Mouse (Mus musculus): ENCODE results near the gene Lrrc58. TPM values are rescaled to one million over a fixed set of nuclear protein-coding genes. Genes with fewer than 3 reads are reported as not detected.

Gene Lrrc58
- polyA plus RNA-seq, 1 experiment from 2014 or later, result 56.8 TPM

DNA sequence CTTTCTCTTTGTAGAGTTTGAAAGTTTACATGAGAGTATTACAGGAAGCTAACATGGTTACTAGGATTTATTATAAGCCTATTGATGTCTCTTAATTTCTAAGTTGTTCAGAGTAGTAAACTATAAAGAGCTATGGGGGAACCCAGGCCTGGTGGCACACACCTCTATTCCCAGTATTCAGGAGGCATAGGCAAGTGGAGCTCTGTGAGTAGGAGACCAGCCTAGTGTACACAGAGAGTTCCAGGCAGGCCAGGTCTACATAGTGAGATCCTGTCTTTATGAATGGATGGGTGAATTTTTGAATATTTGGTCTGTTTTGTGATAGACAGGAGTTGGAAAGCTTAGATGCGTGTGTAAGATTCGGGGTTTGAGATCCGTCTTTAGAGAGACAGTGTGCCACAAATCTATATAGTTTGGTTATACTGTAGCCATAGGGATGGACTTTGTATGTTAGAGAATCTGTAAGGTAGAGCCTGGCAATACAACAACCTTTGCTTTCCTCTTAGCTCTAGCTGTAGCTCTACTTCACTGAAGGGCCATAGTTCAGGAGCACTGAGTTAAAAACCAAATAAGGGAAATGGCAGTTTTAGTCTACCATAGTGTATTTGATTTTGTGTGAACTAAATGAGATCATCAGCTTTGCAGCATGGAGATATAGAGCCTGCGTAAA lies 11.7 kb downstream of the Lrrc58 start:
- no peaks in the 10 kb centered on the region for H3K4me1 ChIP-seq (replicated peaks; ENCODE audit: control insufficient read depth, insufficient read depth, low read length)
- no peak overlapping the region for H3K4me3 ChIP-seq (ENCODE audit: low read length)
- no peak overlapping the region for H3K27ac ChIP-seq (ENCODE audit: low read length)
- peaks cover 43% of the 10 kb centered on the region for H3K36me3 ChIP-seq (ENCODE audit: control insufficient read depth, insufficient read depth, low read length)
- 91% methylated on average over 4 of the region's 4 CpGs for WGBS
- no peak overlapping the region for H3K4me2 ChIP-seq (ENCODE audit: low read depth, low read length)
- no peaks in the 10 kb centered on the region for H3K27me3 ChIP-seq (ENCODE audit: control insufficient read depth, insufficient read depth, low read depth, low read length)
- no peak for ATAC-seq (ENCODE audit: low read depth)
- no peak overlapping the region for H3K9ac ChIP-seq (ENCODE audit: low read length)
- H3K9me3 ChIP-seq (ENCODE audit: control insufficient read depth, low read length), result no peaks in the 10 kb centered on the region

DNA sequence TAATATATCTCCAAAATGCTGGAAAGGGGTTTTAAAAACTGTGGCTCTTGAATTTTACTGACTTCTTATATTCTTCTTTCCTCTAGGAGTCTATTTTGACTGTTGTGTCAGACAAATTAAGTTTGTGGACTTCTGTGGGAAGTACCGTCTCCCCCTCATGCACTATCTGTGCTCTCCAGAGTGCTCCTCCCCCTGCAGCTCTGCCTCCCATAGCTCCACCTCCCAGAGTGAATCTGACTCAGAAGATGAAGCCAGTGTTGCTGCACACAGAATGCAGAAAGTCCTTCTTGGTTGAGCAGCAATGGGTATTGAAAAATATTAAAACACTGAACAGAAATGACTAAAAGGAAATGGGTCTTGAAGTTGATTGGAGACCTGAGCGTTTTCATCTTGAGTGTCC lies 13.0 kb downstream of the Lrrc58 start:
- Histone ChIP-seq H3K4me1 (replicated peaks; ENCODE audit: control insufficient read depth, insufficient read depth, low read length) (no peaks in the 10 kb centered on the region), H3K9me3 (ENCODE audit: control insufficient read depth, low read length) (no peaks in the 10 kb centered on the region), H3K27ac (ENCODE audit: low read length) (no peak overlapping the region), H3K36me3 (ENCODE audit: control insufficient read depth, insufficient read depth, low read length) (peaks cover 43% of the 10 kb centered on the region), H3K9ac (ENCODE audit: low read length) (no peak overlapping the region), H3K27me3 (ENCODE audit: control insufficient read depth, insufficient read depth, low read depth, low read length) (no peaks in the 10 kb centered on the region), H3K4me3 (ENCODE audit: low read length) (no peak overlapping the region), H3K4me2 (ENCODE audit: low read depth, low read length) (no peak overlapping the region)
- WGBS, result 69% methylated on average over 2 of the region's 2 CpGs
- ATAC-seq (ENCODE audit: low read depth), result no peak

DNA sequence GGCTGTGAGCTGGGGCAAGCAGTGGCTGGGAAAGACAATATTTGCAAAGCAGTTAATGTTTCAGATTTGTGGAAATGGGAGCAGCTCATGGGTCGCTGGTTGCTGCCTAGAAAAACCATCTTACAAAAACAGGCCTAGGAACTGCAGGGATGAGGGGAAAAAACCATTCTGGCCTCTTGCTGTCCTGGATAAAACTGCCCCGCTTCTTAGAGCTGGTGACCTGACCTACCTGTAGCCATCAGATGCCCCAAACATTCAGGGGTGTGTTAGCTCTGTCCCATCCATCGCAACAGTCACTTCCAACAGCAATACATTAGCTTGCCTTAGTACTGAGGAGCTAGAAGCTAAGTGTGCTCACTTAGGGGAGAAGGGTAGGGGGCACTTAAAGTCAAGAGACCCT lies 20.8 kb downstream of the Lrrc58 start:
- 0 out of 2 replicates have a peak, but pooled peaks cover 4% of the 10 kb centered on the region for H3K4me1 ChIP-seq (replicated peaks; ENCODE audit: control insufficient read depth, insufficient read depth, low read length)
- H3K27me3 ChIP-seq (ENCODE audit: control insufficient read depth, insufficient read depth, low read depth, low read length), result no peaks in the 10 kb centered on the region
- H3K4me2 ChIP-seq (ENCODE audit: low read depth, low read length), result no peak overlapping the region
- H3K9ac ChIP-seq (ENCODE audit: low read length), result no peak overlapping the region
- H3K27ac ChIP-seq (ENCODE audit: low read length), result no peak overlapping the region
- 87% methylated on average over 3 of the region's 3 CpGs for WGBS
- no peaks in the 10 kb centered on the region for H3K9me3 ChIP-seq (ENCODE audit: control insufficient read depth, low read length)
- no peak for ATAC-seq (ENCODE audit: low read depth)
- peaks cover 3% of the 10 kb centered on the region; the same call in 1 of the 2 replicates for H3K36me3 ChIP-seq (ENCODE audit: control insufficient read depth, insufficient read depth, low read length)
- H3K4me3 ChIP-seq (ENCODE audit: low read length), result no peak overlapping the region

DNA sequence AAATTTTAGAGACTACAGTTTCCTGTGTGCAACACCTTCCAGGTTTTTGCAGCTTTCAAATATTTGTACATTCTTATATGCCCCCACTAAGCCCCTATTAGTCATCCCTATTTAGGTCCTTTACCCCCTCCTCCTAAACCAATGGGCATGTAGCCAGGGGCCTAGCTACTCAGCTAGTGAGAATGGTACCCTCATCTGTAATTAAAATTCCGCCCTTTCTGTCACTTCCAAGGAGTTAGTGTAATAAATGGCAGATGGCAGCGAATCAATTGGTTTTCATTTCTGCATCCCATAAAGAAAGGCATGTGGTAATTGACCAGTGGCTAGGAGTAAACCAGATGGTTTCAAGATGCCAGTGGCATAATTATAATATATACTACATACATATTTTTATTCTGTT lies 24.5 kb downstream of the Lrrc58 start:
- WGBS, result 83% methylated on average over 2 of the region's 2 CpGs
- no peak overlapping the region for H3K9ac ChIP-seq (ENCODE audit: low read length)
- H3K4me1 ChIP-seq (replicated peaks; ENCODE audit: control insufficient read depth, insufficient read depth, low read length), result 0 out of 2 replicates have a peak, but pooled peaks cover 4% of the 10 kb centered on the region
- H3K9me3 ChIP-seq (ENCODE audit: control insufficient read depth, low read length), result no peaks in the 10 kb centered on the region
- H3K27ac ChIP-seq (ENCODE audit: low read length), result no peak overlapping the region
- H3K36me3 ChIP-seq (ENCODE audit: control insufficient read depth, insufficient read depth, low read length), result no peaks in the 10 kb centered on the region
- ATAC-seq (ENCODE audit: low read depth), result no peak
- no peak overlapping the region for H3K4me3 ChIP-seq (ENCODE audit: low read length)
- no peak overlapping the region for H3K4me2 ChIP-seq (ENCODE audit: low read depth, low read length)
- H3K27me3 ChIP-seq (ENCODE audit: control insufficient read depth, insufficient read depth, low read depth, low read length), result no peaks in the 10 kb centered on the region

DNA sequence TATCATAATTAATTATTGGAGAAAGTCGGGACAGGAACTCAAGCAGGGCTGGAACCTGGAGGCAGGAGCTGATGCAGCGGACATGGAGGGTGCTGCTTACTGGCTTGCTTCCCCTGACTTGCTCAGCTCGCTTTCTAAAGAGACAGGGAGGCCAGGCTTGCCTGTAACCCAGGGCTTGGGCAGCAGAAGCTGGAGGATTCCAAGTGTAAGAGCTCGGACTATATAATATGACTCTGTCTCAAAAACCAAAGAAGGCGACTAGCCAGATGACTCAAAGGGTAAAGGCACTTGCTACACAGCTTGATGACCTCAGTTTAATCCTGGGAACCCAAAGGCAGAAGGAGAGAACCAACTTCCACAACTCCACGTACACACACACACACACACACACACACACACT lies 25.2 kb downstream of the Lrrc58 start:
- 0 out of 2 replicates have a peak, but pooled peaks cover 4% of the 10 kb centered on the region for H3K4me1 ChIP-seq (replicated peaks; ENCODE audit: control insufficient read depth, insufficient read depth, low read length)
- no peak overlapping the region for H3K9ac ChIP-seq (ENCODE audit: low read length)
- H3K27ac ChIP-seq (ENCODE audit: low read length), result peak overlapping the region; percentile 17; the same call in 1 of the 2 replicates
- WGBS, result 48% methylated on average over 6 of the region's 6 CpGs
- H3K36me3 ChIP-seq (ENCODE audit: control insufficient read depth, insufficient read depth, low read length), result no peaks in the 10 kb centered on the region
- no peaks in the 10 kb centered on the region for H3K9me3 ChIP-seq (ENCODE audit: control insufficient read depth, low read length)
- H3K4me2 ChIP-seq (ENCODE audit: low read depth, low read length), result no peak overlapping the region
- no peak for ATAC-seq (ENCODE audit: low read depth)
- H3K27me3 ChIP-seq (ENCODE audit: control insufficient read depth, insufficient read depth, low read depth, low read length), result no peaks in the 10 kb centered on the region
- no peak overlapping the region for H3K4me3 ChIP-seq (ENCODE audit: low read length)

DNA sequence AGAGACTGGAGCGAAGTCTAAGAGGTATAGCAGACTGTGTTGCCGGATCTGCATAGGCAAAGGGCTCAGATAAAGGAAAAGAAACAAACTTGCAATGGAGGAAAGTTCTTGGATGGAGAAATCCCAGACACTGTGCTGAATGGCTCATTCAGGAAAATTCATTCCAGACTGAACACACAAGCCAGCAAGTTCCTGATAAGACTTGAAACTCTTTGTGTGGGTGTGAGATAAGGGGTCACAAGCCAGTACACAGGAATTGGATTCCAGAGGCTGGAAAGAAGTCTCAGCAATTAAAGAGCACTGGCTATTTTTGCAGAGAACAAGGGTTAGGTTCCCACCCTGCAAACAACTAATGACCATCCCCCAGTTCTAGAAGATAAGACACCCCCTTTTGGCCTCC lies 25.8 kb downstream of the Lrrc58 start:
- Histone ChIP-seq H3K9me3 (ENCODE audit: control insufficient read depth, low read length) (no peaks in the 10 kb centered on the region), H3K4me3 (ENCODE audit: low read length) (no peak overlapping the region), H3K9ac (ENCODE audit: low read length) (no peak overlapping the region), H3K4me2 (ENCODE audit: low read depth, low read length) (no peak overlapping the region), H3K27ac (ENCODE audit: low read length) (no peak overlapping the region), H3K27me3 (ENCODE audit: control insufficient read depth, insufficient read depth, low read depth, low read length) (no peaks in the 10 kb centered on the region), H3K4me1 (replicated peaks; ENCODE audit: control insufficient read depth, insufficient read depth, low read length) (0 out of 2 replicates have a peak, but pooled peaks cover 4% of the 10 kb centered on the region), H3K36me3 (ENCODE audit: control insufficient read depth, insufficient read depth, low read length) (no peaks in the 10 kb centered on the region)
- WGBS, result 50% methylated on average over 2 of the region's 2 CpGs
- ATAC-seq (ENCODE audit: low read depth), result 0 out of 2 replicates have a peak, but pooled peaks have one; percentile 17

DNA sequence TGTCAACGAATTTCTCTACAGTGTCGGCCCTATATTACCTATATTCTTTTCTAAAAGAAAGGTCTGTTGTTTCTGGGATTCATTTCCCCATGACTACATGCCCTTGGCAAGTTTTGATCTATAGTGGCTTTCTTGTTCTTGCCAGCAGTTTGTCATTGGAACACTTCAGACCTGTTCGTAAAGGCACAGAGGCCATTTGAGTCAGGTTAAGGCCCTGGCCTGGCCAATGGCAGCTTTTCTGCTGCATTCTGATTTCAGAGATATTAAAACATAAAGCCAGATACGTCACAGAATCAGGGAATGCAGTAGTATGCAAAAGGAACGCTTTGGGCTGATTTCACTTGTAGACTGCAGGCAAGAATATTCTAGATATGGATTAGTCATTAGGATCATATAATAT lies 30.6 kb downstream of the Lrrc58 start:
- H3K27me3 ChIP-seq (ENCODE audit: control insufficient read depth, insufficient read depth, low read depth, low read length), result no peaks in the 10 kb centered on the region
- no peak overlapping the region for H3K4me3 ChIP-seq (ENCODE audit: low read length)
- H3K36me3 ChIP-seq (ENCODE audit: control insufficient read depth, insufficient read depth, low read length), result no peaks in the 10 kb centered on the region
- no peak for ATAC-seq (ENCODE audit: low read depth)
- H3K27ac ChIP-seq (ENCODE audit: low read length), result no peak overlapping the region
- H3K4me1 ChIP-seq (replicated peaks; ENCODE audit: control insufficient read depth, insufficient read depth, low read length), result no peaks in the 10 kb centered on the region
- 74% methylated on average over 5 of the region's 5 CpGs for WGBS
- no peak overlapping the region for H3K4me2 ChIP-seq (ENCODE audit: low read depth, low read length)
- H3K9me3 ChIP-seq (ENCODE audit: control insufficient read depth, low read length), result no peaks in the 10 kb centered on the region
- no peak overlapping the region for H3K9ac ChIP-seq (ENCODE audit: low read length)

DNA sequence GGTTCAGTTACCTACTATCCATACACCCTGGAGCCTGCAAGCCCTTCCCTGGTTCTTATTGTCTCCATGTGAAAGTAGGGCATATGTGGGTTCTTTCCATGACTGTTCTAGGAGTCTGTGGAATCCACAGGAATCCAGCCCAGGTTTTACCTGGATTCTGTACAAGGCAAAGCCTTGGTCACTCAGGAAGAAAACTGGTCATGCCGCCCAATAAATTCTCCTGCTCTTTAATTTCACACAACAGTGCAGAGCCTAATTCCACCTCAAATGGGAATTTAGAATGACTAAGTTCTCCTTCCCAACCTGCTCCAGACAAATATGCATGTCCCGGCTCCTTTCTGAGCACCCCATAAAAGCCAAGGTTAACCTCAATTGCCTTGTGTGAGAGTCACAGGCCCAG lies 31.2 kb downstream of the Lrrc58 start:
- Histone ChIP-seq H3K27ac (ENCODE audit: low read length) (no peak overlapping the region), H3K9me3 (ENCODE audit: control insufficient read depth, low read length) (no peaks in the 10 kb centered on the region), H3K4me3 (ENCODE audit: low read length) (no peak overlapping the region), H3K9ac (ENCODE audit: low read length) (no peak overlapping the region), H3K27me3 (ENCODE audit: control insufficient read depth, insufficient read depth, low read depth, low read length) (no peaks in the 10 kb centered on the region), H3K36me3 (ENCODE audit: control insufficient read depth, insufficient read depth, low read length) (no peaks in the 10 kb centered on the region), H3K4me2 (ENCODE audit: low read depth, low read length) (no peak overlapping the region), H3K4me1 (replicated peaks; ENCODE audit: control insufficient read depth, insufficient read depth, low read length) (no peaks in the 10 kb centered on the region)
- WGBS, result 24% methylated on average over 2 of the region's 2 CpGs
- no peak for ATAC-seq (ENCODE audit: low read depth)

DNA sequence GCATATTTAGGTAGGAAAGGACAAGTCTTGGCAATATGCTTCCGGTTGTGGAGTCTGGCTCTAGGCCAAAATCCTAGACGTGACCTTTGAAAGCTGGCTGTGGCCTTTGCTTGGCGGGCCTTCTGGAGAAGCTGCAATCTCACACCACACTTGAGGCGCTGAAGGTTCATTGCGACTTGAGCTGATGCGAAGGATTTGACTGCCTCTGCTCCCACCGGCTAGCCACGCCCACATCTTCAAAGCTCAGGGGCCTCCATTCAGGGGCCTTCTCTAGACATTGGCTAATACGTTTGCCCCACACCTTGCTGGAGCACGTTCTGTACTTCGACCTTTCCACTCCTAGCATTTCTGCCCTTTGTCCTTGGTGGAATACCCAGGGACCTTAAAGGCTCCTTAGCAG lies 33.1 kb downstream of the Lrrc58 start:
- ATAC-seq (ENCODE audit: low read depth), result no peak
- no peaks in the 10 kb centered on the region for H3K27me3 ChIP-seq (ENCODE audit: control insufficient read depth, insufficient read depth, low read depth, low read length)
- H3K4me2 ChIP-seq (ENCODE audit: low read depth, low read length), result no peak overlapping the region
- H3K4me3 ChIP-seq (ENCODE audit: low read length), result no peak overlapping the region
- H3K36me3 ChIP-seq (ENCODE audit: control insufficient read depth, insufficient read depth, low read length), result no peaks in the 10 kb centered on the region
- no peaks in the 10 kb centered on the region for H3K4me1 ChIP-seq (replicated peaks; ENCODE audit: control insufficient read depth, insufficient read depth, low read length)
- WGBS, result 38% methylated on average over 11 of the region's 11 CpGs
- no peak overlapping the region for H3K9ac ChIP-seq (ENCODE audit: low read length)
- no peak overlapping the region for H3K27ac ChIP-seq (ENCODE audit: low read length)
- no peaks in the 10 kb centered on the region for H3K9me3 ChIP-seq (ENCODE audit: control insufficient read depth, low read length)

All from lung, embryonic 16.5 days (tissue).